Comparison of ENCODE assay signal across 9 mouse cellular contexts in genomic region chr7:120754671-120755070, GRCm38 (mm10). TPM values are rescaled to one million over a fixed set of nuclear protein-coding genes. Genes with fewer than 3 reads are reported as not detected.
DNase-seq lines count a peak whose midpoint lies in the region; ATAC-seq and TF ChIP-seq lines count a peak whose summit lies in the region.
"Had no signal": no experiment of that assay in that cellular context is flagged by ENCODE, and none has a peak within 500 bp of the region (broad histone marks: within the 10 kb centered on the region; RNA-seq: fewer than 3 reads in every experiment).

No protein-coding gene starts in this region.

- no peak overlapping the region for H3K4me2 ChIP-seq in forebrain, embryonic 16.5 days (ENCODE audit: low read length)
- no peak overlapping the region for H3K4me2 ChIP-seq in hindbrain, embryonic 14.5 days (replicated peaks)
- H3K4me2 ChIP-seq: limb, embryonic 15.5 days had no signal

- H3K79me2 ChIP-seq in MEL (ENCODE audit: control insufficient read depth, insufficient read depth, low read length, poor library complexity): no peaks in the 10 kb centered on the region

- H3K36me3 ChIP-seq in MEL (ENCODE audit: control insufficient read depth in 1 of 2, insufficient read depth in 2 of 2, low read length in 2 of 2): no peaks in the 10 kb centered on the region
- H3K36me3 ChIP-seq in forebrain, embryonic 16.5 days (ENCODE audit: control insufficient read depth, insufficient read depth): no peaks in the 10 kb centered on the region
- no peaks in the 10 kb centered on the region for H3K36me3 ChIP-seq in hindbrain, embryonic 14.5 days (replicated peaks; ENCODE audit: control insufficient read depth, insufficient read depth)
- H3K36me3 ChIP-seq: limb, embryonic 15.5 days had no signal

- TF ChIP-seq CTCF in MEL (IDR thresholded peaks at IDR 0.05 in 2 of 3, conservative IDR thresholded peaks at IDR 0.05 in 1 of 3; ENCODE audit: control insufficient read depth in 1 of 3, insufficient read depth in 1 of 3, low read depth in 2 of 3, low read length in 3 of 3, poor library complexity in 1 of 3, severe bottlenecking in 1 of 3): peak; percentile 74 to 98 (median 89)

- no peak overlapping the region for H3K9ac ChIP-seq in MEL (ENCODE audit: control insufficient read depth, low read depth, low read length, poor library complexity, severe bottlenecking)
- no peak overlapping the region for H3K9ac ChIP-seq in forebrain, embryonic 16.5 days (replicated peaks; ENCODE audit: low read depth, low read length)
- H3K9ac ChIP-seq in hindbrain, embryonic 14.5 days: no peak overlapping the region
- H3K9ac ChIP-seq: limb, embryonic 15.5 days had no signal

- no peak for TF ChIP-seq EP300 in MEL (IDR thresholded peaks at IDR 0.05; ENCODE audit: low read depth in 1 of 2, low read length in 2 of 2)

- no peak overlapping the region for H3K27ac ChIP-seq in MEL (ENCODE audit: control insufficient read depth, low read depth, low read length)
- no peak overlapping the region for H3K27ac ChIP-seq in forebrain, embryonic 16.5 days (ENCODE audit: low read length)
- H3K27ac ChIP-seq in hindbrain, embryonic 14.5 days: no peak overlapping the region
- H3K27ac ChIP-seq: limb, embryonic 15.5 days had no signal

- ATAC-seq in forebrain, embryonic 16.5 days: peak; percentile 95
- peak; percentile 87 for ATAC-seq in hindbrain, embryonic 14.5 days (ENCODE audit: low FRiP score)

- H3K4me1 ChIP-seq in MEL (ENCODE audit: control insufficient read depth in 1 of 2, insufficient read depth in 2 of 2, low read length in 2 of 2): no peaks in the 10 kb centered on the region; a peak in 1 of 4 replicates
- H3K4me1 ChIP-seq in forebrain, embryonic 16.5 days (replicated peaks; ENCODE audit: control insufficient read depth, insufficient read depth, low read length): no peaks in the 10 kb centered on the region
- no peaks in the 10 kb centered on the region for H3K4me1 ChIP-seq in hindbrain, embryonic 14.5 days (replicated peaks; ENCODE audit: control insufficient read depth, insufficient read depth, low read length)
- H3K4me1 ChIP-seq: limb, embryonic 15.5 days had no signal

- 6% methylated on average over 5 of the region's 5 CpGs for WGBS in forebrain, embryonic 16.5 days
- WGBS in hindbrain, embryonic 14.5 days: 13% methylated on average over 5 of the region's 5 CpGs

- DNase-seq in MEL (ENCODE audit: low read depth, low spot score): peak; percentile 88
- DNase-seq in cerebellum, adult 11 months: peak; percentile 65
- DNase-seq in hindbrain, embryonic 14.5 days (ENCODE audit: low spot score): peak; percentile 94
- peak; percentile 76 to 87 for DNase-seq in layer of hippocampus, postnatal 14 days (ENCODE audit: low spot score in 2 of 2)
- peak; percentile 88 for DNase-seq in lung, postnatal 36 days
- DNase-seq in retina, postnatal 7 days (ENCODE audit: low read depth, low spot score): peak; percentile 69
- DNase-seq in thymus, postnatal 4 days: peak; percentile 91

- TF ChIP-seq RAD21 in MEL (IDR thresholded peaks at IDR 0.05; ENCODE audit: low read depth, low read length): peak; percentile 86

- no peak overlapping the region for H3K4me3 ChIP-seq in MEL (ENCODE audit: control insufficient read depth in 1 of 2, insufficient read depth in 1 of 2, low read depth in 2 of 2, low read length in 2 of 2)
- H3K4me3 ChIP-seq in forebrain, embryonic 16.5 days (replicated peaks; ENCODE audit: low read length): no peak overlapping the region
- no peak overlapping the region for H3K4me3 ChIP-seq in hindbrain, embryonic 14.5 days (replicated peaks; ENCODE audit: low read length)
- H3K4me3 ChIP-seq: limb, embryonic 15.5 days had no signal

- H3K9me3 ChIP-seq in MEL (replicated peaks; ENCODE audit: insufficient read depth, low read length): no peaks in the 10 kb centered on the region
- H3K9me3 ChIP-seq in forebrain, embryonic 16.5 days (ENCODE audit: control insufficient read depth, low read length): no peaks in the 10 kb centered on the region
- no peaks in the 10 kb centered on the region for H3K9me3 ChIP-seq in hindbrain, embryonic 14.5 days (ENCODE audit: control insufficient read depth, low read length)
- H3K9me3 ChIP-seq: limb, embryonic 15.5 days had no signal

- H3K27me3 ChIP-seq in MEL (ENCODE audit: control insufficient read depth in 1 of 2, insufficient read depth in 2 of 2, low read length in 2 of 2): peaks cover 0 to 2% of the 10 kb centered on the region in 2 experiments; a peak in 3 of 4 replicates
- no peaks in the 10 kb centered on the region for H3K27me3 ChIP-seq in forebrain, embryonic 16.5 days (replicated peaks; ENCODE audit: control insufficient read depth, insufficient read depth, low read length)
- no peaks in the 10 kb centered on the region for H3K27me3 ChIP-seq in hindbrain, embryonic 14.5 days (ENCODE audit: control insufficient read depth, insufficient read depth, low read length)
- H3K27me3 ChIP-seq: limb, embryonic 15.5 days had no signal

- TF ChIP-seq POLR2A in MEL (IDR thresholded peaks at IDR 0.05; ENCODE audit: control insufficient read depth in 1 of 2, insufficient read depth in 1 of 2, low read depth in 1 of 2, low read length in 2 of 2, poor library complexity in 1 of 2): no peak

TF ChIP-seq in MEL, 35 proteins besides CTCF, POLR2A, EP300 and RAD21:
- no peak for TF ChIP-seq USF2 (IDR thresholded peaks at IDR 0.05; ENCODE audit: borderline replicate concordance in 1 of 2, insufficient read depth in 1 of 2, low read depth in 1 of 2, low read length in 2 of 2)
- peak; percentile 92 for TF ChIP-seq ZC3H11A (IDR thresholded peaks at IDR 0.05; ENCODE audit: low read depth, low read length)
- TF ChIP-seq SMC3 (IDR thresholded peaks at IDR 0.05; ENCODE audit: low read depth, low read length): peak; percentile 97
- TF ChIP-seq ZKSCAN1 (IDR thresholded peaks at IDR 0.05; ENCODE audit: low read depth, low read length): no peak
- no peak for TF ChIP-seq MYC (IDR thresholded peaks at IDR 0.05; ENCODE audit: low read depth, low read length)
- no peak for TF ChIP-seq MAX (IDR thresholded peaks at IDR 0.05; ENCODE audit: low read length)
- TF ChIP-seq NRF1 (IDR thresholded peaks at IDR 0.05; ENCODE audit: insufficient read depth, low read depth, low read length, poor library complexity, severe bottlenecking): peak; percentile 36; the same call in 1 of the 2 replicates
- no peak for TF ChIP-seq RCOR1 (IDR thresholded peaks at IDR 0.05; ENCODE audit: low read depth, low read length)
- TF ChIP-seq MYB (IDR thresholded peaks at IDR 0.05; ENCODE audit: low read depth, low read length): no peak
- TF ChIP-seq MEF2A (IDR thresholded peaks at IDR 0.05; ENCODE audit: extremely low read depth, insufficient replicate concordance, low read depth, low read length, poor library complexity, severe bottlenecking): no peak
- TF ChIP-seq ZNF384 (IDR thresholded peaks at IDR 0.05; ENCODE audit: low read depth, low read length): 0 out of 2 replicates have a peak, but pooled peaks have one; percentile 21
- TF ChIP-seq USF1 (IDR thresholded peaks at IDR 0.05; ENCODE audit: low read depth, low read length): no peak

RNA-seq across cellular contexts. Expression of gene Vwa3a, which starts 15.6 kb away (rescaled TPM):
- not detected in 2 replicates for total RNA-seq in MEL (2012; rRNA removed)
- not detected for polyA plus RNA-seq in MEL (2012; ENCODE audit: insufficient read depth in 1 of 2, insufficient read length in 2 of 2, low read depth in 1 of 2, low replicate concordance in 2 of 2, missing spikeins in 1 of 2)
- polyA plus RNA-seq in forebrain, embryonic 16.5 days (2015; fragmentation: Nextera tagmentation; extraction: Ambion mirVana): 0.91 and 2.0 TPM in 2 replicates
- polyA plus RNA-seq in hindbrain, embryonic 14.5 days (2014; fragmentation: Nextera tagmentation; extraction: Ambion mirVana): 2.0 and 2.6 TPM in 2 replicates
- 10 to 100 TPM; 10.4 to 12.3 TPM for total RNA-seq in layer of hippocampus, postnatal 14 days (2021)
- polyA plus RNA-seq: limb, embryonic 15.5 days had no signal

RNA-seq across cellular contexts. Expression of gene Gm5737, which starts 57.5 kb away (rescaled TPM):
- not detected in 2 replicates for total RNA-seq in MEL (2012; rRNA removed)
- polyA plus RNA-seq in MEL (2012; ENCODE audit: insufficient read depth in 1 of 2, insufficient read length in 2 of 2, low read depth in 1 of 2, low replicate concordance in 2 of 2, missing spikeins in 1 of 2): not detected
- not detected in 2 replicates for polyA plus RNA-seq in forebrain, embryonic 16.5 days (2015; fragmentation: Nextera tagmentation; extraction: Ambion mirVana)
- not detected in 2 replicates for polyA plus RNA-seq in hindbrain, embryonic 14.5 days (2014; fragmentation: Nextera tagmentation; extraction: Ambion mirVana)
- total RNA-seq in layer of hippocampus, postnatal 14 days (2021): not detected
- polyA plus RNA-seq: limb, embryonic 15.5 days had no signal
